Mouse (Mus musculus) brown adipose tissue, adult 24 weeks (tissue): ENCODE results near the gene Oxnad1. TPM values are rescaled to one million over a fixed set of nuclear protein-coding genes. Genes with fewer than 3 reads are reported as not detected.
"Not testable (repeated sequence)": the region's sequence is repeated elsewhere in the genome, so short reads cannot be mapped to it uniquely, and the experiment has no call there.

Experiments used
- H3K27ac ChIP-seq: fragments of 200-500 bp; replicated peaks from 2 replicates; pipeline ENCODE4 v1.5.1; 2012; ENCODE audit warnings: low read depth, mild to moderate bottlenecking, low read length
- H3K4me1 ChIP-seq: fragments of 200-500 bp; 2 replicates; pipeline ENCODE4 v1.6.1; 2012; ENCODE audit warnings: low read length, mixed read lengths; ENCODE audit not compliant: control insufficient read depth, insufficient read depth, insufficient read length
- H3K4me3 ChIP-seq: fragments of 200-500 bp; 2 replicates; pipeline ENCODE4 v1.5.1; 2012; ENCODE audit warnings: low read depth, mild to moderate bottlenecking, low read length, moderate library complexity; ENCODE audit not compliant: insufficient read depth
- polyA plus RNA-seq: library from polyadenylated mRNA; stranded (reverse); fragments of >200 nt; gene quantifications from 2 replicates; pipeline ENCODE4 v1.2.4, GENCODE M21; 2012; ENCODE audit not compliant: missing spikeins, insufficient read depth, insufficient read length

The Oxnad1 gene
- polyA plus RNA-seq, 1 experiment, result 102 TPM

DNA sequence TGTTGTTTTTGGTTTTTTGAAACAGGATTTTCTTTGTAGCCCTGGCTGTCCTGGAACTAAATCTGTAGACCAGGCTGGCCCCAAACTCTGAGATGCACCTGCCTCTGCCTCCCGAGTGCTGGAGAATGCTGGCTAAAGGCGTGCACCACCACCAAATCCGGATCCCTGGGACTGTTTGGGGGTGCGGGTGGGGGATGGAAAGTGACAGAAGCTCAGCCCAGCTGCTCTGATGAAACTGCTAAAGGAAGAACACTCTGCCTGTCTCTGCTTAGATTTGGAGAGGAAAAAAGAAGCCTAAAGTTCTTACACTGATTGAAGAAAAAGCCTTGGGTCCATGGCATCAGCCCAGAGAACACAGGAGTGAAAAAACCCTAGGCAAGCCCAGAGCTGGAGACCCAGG, 18.4 kb downstream of the Oxnad1 start:
- Histone ChIP-seq H3K4me1 (no peaks in the 10 kb centered on the region), H3K4me3 (no peak overlapping the region), H3K27ac (no peak overlapping the region)

DNA sequence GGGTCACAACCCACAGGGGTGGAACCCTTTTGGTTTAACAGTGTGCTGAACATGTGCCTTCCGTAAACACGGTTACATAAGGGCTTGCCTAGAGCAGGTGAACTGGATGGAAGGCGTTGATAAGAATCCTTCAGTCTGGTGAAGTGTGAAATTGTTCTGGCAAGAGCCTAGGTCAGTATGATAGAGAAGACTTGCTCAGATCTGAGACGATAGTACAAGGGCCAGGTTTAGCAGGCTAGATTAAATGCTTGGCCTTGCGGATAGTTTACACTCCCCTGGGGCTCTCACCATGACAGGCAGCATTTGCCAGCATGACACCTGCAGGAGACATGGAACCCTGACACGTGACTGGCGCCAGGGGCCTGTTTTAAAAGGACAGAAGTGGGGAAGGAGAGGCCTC, 20.5 kb downstream of the Oxnad1 start:
- H3K27ac ChIP-seq, result no peak overlapping the region
- no peaks in the 10 kb centered on the region for H3K4me1 ChIP-seq
- H3K4me3 ChIP-seq, result no peak overlapping the region

DNA sequence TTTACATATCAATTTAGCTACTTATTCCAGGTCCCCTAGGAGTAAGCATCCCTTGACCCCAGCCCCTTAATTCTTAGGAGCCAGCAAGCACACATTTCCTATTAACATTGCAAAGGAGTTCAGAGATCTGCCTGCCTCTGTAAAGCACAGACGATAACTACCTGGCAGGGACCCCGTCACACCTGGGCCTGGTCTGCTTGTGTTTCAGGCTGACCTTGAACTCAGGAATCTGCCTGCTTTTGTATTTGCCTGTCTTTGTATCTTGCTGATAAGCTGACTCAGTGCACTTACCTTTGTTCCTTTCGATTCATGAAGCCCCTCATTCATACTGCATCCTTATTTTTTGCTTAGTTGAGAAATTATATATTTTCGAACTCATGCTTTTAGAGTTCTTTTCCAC, 21.7 kb downstream of the Oxnad1 start:
- Histone ChIP-seq H3K27ac (no peak overlapping the region), H3K4me3 (no peak overlapping the region), H3K4me1 (no peaks in the 10 kb centered on the region)

DNA sequence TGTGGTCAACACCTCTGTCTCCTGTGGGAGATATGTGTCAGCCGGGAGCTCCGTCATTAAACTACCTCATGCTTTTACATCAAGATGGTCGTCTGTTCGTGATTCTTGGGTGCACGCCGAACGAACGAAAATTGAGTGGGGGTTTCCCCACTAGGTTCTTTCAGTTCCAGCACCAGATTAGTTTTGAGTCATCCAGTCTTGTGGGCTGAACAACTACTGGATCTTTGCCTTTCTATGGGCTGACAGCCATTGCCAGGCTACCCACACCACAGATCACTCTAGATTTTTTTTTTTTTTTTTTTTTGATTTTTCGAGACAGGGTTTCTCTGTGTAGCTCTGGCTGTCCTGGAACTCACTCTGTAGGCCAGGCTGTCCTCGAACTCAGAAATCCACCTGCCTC, 26.9 kb downstream of the Oxnad1 start:
- not testable (repeated sequence) for H3K4me3 ChIP-seq, H3K4me1 ChIP-seq, H3K27ac ChIP-seq

DNA sequence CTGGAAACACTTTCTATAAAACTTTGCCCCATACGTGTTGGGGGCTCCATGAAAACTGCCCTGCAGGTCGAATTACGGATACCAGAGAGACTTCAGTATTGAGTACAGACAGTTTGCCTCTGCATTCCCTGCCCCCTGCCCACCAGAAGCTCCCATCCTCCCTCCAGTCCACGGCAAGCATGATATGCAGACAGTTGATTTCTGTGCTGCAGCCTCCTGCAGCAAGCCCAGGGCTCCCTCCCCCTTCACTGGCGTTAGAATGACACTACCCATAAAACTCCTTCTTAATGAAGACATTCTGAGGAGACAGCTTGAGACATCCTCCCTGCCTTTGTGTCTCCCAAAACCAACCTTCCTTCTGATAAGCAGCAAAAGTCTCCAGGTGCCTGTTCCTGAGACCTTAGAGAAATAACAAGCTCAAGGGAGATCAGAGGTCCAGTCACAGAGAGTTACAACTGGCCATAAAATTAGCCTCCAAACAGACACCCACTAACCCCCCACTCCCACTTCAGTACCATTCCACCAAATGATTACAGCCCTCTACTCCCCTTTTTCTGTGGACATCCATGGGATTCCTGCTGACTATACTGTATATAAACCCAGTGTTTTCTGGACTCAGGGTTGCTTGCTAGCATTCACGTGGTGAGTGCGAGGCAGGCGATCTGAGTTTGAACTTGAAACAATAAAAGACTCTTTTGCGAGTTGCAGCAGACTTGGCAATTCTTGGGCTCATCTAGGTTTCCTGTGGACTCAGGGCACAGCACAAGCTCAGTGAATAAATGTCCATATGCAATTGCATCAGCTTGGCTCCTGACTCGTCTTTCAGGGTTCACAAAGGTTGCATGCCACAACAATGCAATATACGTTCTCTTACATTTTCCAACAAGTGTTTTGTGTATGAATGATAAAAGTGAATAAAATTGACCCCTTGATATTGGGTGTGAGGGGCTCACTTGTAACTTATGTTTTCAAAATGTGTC, 36.1 kb downstream of the Oxnad1 start:
- Histone ChIP-seq H3K4me1 (no peaks in the 10 kb centered on the region), H3K4me3 (no peak overlapping the region), H3K27ac (no peak overlapping the region)

DNA sequence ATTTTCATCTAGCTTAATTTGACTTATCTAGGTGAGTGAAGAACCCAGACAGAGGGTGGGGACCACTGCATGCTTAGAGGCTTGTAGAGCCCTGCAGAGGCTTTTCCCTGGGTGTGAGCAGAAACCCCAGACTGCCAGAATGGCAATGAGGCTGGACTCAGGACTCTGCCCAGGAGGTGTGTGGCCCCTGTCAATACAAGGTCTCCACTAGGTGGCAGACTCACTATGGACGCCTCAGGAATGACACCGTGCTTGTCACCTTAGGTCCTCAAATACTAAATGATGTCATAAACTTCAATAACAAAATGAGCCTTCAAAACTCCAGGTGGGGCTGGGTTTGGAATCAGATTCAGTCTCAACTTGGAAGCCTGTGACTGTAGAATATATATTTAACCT, 36.7 kb downstream of the Oxnad1 start:
- H3K27ac ChIP-seq, result no peak overlapping the region
- H3K4me3 ChIP-seq, result no peak overlapping the region

DNA sequence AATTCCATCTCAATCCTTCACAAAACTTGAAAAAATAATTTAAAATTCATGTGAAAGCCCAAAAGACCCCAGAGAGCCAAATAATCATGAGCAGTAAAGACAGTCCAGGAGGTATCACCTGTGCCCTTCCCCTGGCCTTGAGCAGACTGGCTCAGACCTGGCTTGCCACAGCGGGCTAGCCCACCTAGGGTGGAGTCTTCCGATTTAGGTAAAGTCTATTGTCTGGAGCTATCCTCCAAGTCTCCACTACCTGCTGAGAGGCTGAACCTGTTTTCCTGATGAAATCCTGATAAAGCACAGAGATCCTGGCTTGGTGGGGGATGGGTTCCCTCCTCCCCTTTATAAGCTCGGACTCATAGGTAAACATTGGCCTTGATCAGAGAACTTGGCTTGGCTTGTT, 39.1 kb downstream of the Oxnad1 start:
- no peaks in the 10 kb centered on the region for H3K4me1 ChIP-seq

More for the DNA sequence above, 36.7 kb downstream of the Oxnad1 start:
- no peaks in the 10 kb centered on the region for H3K4me1 ChIP-seq

DNA sequence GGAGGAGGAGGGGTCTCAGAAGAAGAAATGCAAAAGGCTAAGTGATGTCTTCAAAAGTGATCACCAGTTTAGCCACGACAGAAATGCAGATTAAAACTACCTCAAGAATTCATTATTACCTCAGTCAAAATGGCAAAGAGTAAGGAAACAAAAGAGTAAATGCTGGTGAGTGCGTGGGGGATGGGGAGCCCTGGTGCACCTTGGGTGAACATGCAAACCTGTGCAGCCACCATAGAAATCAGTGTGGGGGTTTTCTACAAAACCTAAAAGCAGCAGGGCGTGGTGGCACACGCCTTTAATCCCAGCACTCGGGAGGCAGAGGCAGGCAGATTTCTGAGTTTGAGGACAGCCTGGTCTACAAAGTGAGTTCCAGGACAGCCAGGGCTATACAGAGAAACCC, 40.1 kb downstream of the Oxnad1 start:
- H3K4me3 ChIP-seq, H3K4me1 ChIP-seq: not testable (repeated sequence)

More for the DNA sequence above, 39.1 kb downstream of the Oxnad1 start:
- Histone ChIP-seq H3K4me3 (no peak overlapping the region), H3K27ac (no peak overlapping the region)

DNA sequence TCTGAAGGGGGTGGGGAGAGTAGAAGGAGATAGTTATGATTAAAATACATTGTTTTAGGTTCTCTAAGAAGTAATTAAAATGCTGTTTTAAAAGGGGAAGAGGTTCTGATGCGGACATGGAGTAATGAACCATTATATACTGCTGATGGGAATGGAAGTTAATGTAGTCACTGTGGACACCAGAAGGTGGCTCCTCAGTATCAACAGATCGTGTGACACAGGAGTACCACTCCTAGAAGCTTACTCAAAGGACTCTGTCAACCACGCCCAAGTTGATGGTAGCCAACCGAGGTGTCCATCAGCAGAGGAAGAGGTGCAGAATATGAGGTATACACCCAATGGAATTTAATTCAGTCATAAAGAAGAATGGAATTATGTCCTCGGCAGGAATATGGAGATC, 43.2 kb downstream of the Oxnad1 start:
- Histone ChIP-seq H3K27ac (no peak overlapping the region), H3K4me1 (no peaks in the 10 kb centered on the region), H3K4me3 (no peak overlapping the region)

More for the DNA sequence above, 40.1 kb downstream of the Oxnad1 start:
- H3K27ac ChIP-seq, result not testable (repeated sequence)

DNA sequence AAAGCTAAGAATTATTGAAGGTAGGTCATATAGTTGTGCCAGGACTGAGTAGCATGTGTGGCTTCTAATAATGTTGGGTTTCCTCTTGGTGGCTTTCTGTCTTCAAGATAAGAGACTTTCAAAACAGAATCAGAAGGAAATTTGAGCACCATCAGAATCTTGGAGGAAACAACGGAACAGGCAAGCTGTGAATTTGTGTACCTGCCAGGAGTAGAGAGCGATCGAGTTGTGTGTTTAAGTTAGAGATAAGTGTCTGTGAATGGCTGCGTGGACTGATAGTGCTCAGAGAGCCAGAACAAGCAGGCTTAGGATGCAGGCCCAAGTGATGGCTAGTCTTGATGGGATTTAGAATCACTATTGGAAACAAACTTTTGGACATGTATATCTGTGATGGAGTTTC, 46.7 kb downstream of the Oxnad1 start:
- Histone ChIP-seq H3K4me1 (no peaks in the 10 kb centered on the region), H3K4me3 (no peak overlapping the region), H3K27ac (no peak overlapping the region)

DNA sequence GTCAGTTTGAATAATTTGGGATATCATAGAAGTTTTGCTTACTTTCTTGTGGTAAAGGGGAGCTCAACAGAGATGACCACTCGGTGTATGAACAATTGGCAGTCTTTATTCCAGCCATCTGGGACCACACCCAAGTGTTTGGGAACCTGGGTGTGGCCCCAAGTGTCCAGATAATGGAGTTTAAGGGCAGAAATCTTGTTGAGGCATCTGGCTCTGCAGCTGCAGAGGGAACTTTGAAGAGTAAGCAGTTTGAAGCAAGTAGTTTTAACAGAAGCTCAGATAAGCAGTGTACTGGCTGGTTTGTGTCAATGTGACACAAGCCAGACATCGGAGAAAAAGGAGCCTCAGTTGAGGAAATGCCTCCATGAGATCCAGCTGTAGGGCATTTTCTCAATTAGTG, 49.1 kb downstream of the Oxnad1 start:
- Histone ChIP-seq H3K4me3 (no peak overlapping the region), H3K27ac (no peak overlapping the region), H3K4me1 (no peaks in the 10 kb centered on the region)

DNA sequence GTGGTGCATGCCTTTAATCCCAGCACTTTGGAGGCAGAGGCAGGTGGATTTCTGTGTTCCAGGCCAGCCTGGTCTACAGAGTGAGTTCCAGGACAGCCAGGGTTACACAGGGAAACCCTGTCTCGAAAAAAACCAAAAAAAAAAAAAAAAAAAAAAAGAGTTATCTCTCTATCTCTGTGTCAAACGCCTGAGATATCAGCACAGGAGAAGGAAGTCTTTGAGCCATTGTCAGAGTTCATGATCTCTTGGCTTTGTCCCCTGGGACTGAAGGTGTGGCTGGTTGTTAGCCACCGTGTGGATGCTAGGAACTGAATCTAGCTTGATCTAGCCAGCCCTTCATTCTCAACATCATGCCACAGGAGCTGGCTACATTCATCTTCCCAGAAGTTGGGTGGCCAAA, 51.3 kb downstream of the Oxnad1 start:
- not testable (repeated sequence) for H3K4me3 ChIP-seq

DNA sequence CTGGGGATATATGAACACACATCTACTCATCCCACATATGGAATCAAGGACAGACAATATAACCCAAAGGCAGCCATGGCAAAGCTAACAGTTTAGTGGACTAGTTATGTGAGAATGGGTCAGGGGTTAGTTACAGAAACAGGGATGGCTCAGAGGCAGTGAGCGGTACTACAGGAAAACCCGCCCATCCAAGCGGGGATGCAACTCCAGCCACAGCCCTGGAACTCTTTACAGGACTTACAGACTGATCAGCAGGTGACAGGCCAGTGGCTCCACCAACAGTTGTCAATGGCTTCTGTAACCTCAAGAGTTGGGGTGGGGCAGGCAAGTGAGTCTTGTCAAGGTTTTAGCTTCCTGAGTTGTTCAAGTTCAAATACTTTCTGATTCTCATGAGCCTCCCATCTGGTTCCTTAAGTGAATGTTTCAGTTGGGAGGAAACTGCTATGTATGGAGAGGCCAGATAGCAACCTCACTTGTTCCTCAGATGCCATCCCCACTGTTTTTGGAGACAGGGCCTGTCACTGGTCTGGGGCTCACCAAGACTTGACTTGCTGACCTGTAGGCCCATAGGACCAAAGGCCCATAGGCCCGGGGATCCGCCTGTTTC, 55.3 kb downstream of the Oxnad1 start:
- no peak overlapping the region for H3K4me3 ChIP-seq

More for the DNA sequence above, 51.3 kb downstream of the Oxnad1 start:
- not testable (repeated sequence) for H3K4me1 ChIP-seq, H3K27ac ChIP-seq

DNA sequence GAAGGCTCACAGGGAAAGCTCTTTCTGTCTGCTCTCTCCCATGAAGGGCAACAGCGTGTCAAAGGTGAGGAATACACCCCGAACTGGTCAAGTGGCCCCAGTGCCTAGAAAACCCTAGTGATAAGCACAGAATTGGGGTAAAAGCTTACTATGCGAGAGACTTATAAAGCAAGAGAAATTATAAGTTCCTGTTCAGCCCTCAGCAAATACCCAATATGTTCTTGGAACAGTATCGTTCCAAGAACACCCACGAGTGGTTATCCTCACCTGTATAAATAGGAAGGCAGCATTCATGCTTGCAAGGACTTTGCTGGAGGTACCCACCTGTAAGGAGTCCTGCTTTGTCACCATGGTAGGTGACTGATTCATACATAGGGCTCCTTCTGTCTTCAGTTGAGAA, 56.5 kb downstream of the Oxnad1 start, which contains the start of gene Msmb:
Msmb (plus strand) TSS at position 301 of the 400 bp plus-strand sequence.
- Histone ChIP-seq H3K4me1 (no peaks in the 10 kb centered on the region), H3K27ac (no peak within 1 kb of the TSS), H3K4me3 (no peak within 1 kb of the TSS)

More for the DNA sequence above, 55.3 kb downstream of the Oxnad1 start:
- H3K27ac ChIP-seq, result no peak overlapping the region
- no peaks in the 10 kb centered on the region for H3K4me1 ChIP-seq

DNA sequence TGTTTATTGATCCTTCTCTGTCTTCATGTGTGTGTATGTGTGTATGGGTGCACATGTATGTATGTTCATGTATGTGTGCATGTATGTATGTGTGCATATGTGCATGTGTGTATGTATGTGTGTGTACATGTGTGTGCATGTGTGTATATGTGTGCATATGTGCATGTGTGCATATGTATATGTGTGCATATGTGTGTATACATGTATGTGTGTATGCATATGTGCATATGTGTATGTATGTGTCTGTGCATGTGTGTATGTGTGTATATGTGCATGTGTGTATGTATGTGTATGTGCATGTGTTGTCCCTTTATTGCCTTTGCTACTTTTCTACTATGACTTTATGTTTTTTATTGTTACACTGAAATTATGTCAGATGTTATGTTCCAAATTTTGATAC, 59.6 kb downstream of the Oxnad1 start:
- no peak overlapping the region for H3K27ac ChIP-seq
- no peak overlapping the region for H3K4me3 ChIP-seq
- no peaks in the 10 kb centered on the region for H3K4me1 ChIP-seq

DNA sequence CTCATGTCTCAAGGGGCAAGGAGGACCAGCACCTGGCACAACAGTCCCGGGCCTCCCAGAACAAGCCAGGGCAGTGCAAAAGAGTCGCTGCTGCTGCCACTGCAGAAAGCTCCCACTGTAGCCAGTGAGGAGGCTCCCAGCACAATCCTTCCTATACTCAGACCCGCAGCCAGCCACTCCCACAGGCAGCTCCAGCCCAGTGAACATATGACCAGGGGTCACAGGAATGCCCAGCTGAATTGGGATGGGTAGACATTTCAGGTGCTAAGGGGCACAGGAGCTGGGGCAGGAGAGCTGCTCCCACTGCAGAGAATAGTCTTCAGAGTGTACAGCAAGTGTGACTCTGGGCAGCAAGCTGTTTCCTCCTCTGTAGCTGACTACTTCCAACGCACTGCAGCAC, 60.2 kb downstream of the Oxnad1 start:
- H3K4me3 ChIP-seq, result no peak overlapping the region
- no peak overlapping the region for H3K27ac ChIP-seq
- H3K4me1 ChIP-seq, result no peaks in the 10 kb centered on the region
